Mouse (Mus musculus) left cerebral cortex, postnatal 36 days (tissue): ENCODE measurements at regions not wholly inside any gene's neighbourhood (a gene's known extent, or its start where the extent isn't known, plus 50 kb on each side); places are given as distances from the start of the nearest gene placed in this dataset.

ENCODE experiments used
- DNase-seq, 2 experiments: peaks; one replicate each; pipeline ENCODE4 v3.0.0; 2021 to 2022; ENCODE audit warnings: low spot score in 2 of 2, mixed read lengths in 1 of 2
- intact Hi-C: fragments of 180-260 bp; cut with DNase I; formaldehyde crosslinking; loops from one replicate; pipeline ENCODE4 v1.15.1; 2025

- intact Hi-C loops = no loop called here
Measured at GRCm38 (mm10) chr15:62292876-62293275, 1370.1 kb upstream of the A1bg start.

DNA sequence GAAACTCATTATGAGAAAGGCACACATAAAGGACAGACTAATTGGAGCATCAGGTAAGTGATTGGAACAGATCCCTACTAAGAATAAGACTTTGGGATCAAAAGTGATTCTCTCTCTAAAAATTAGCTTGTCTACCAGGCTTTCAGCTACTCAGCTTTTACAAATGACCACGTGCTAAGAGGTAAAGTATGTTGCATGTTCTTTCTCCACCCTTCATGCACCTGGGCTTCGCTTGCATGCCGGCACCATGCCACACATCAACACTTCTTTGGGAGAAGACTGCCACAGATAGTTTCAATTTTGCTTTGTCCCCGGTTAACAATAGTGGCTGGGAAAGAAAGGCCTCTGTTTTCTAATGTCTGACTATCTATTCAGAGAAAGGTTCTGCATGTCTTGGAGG is 1367.9 kb upstream of the A1bg start:
- DNase-seq = no peak
- intact Hi-C loops = no loop called here

More at GRCm38 (mm10) chr15:62292876-62293275, 1370.1 kb upstream of the A1bg start:
- DNase-seq = no peak

GRCm38 (mm10) chr15:62286666-62287655 is 1364.1 kb upstream of the A1bg start:
- intact Hi-C loops = no loop called here

GRCm38 (mm10) chr15:62284606-62285531 is 1362.1 kb upstream of the A1bg start:
- no peak for DNase-seq
- intact Hi-C loops = no loop called here

More at GRCm38 (mm10) chr15:62286666-62287655, 1364.1 kb upstream of the A1bg start:
- DNase-seq = no peak

- intact Hi-C loops = no loop called here
Measured at GRCm38 (mm10) chr15:62283661-62284429, 1361.0 kb upstream of the A1bg start.

GRCm38 (mm10) chr15:62282646-62283045 is 1359.8 kb upstream of the A1bg start:
- intact Hi-C loops = no loop called here
- no peak for DNase-seq

More at GRCm38 (mm10) chr15:62283661-62284429, 1361.0 kb upstream of the A1bg start:
- DNase-seq = no peak

GRCm38 (mm10) chr15:62282116-62282515 is 1359.3 kb upstream of the A1bg start:
- intact Hi-C loops = no loop called here
- no peak for DNase-seq

DNA sequence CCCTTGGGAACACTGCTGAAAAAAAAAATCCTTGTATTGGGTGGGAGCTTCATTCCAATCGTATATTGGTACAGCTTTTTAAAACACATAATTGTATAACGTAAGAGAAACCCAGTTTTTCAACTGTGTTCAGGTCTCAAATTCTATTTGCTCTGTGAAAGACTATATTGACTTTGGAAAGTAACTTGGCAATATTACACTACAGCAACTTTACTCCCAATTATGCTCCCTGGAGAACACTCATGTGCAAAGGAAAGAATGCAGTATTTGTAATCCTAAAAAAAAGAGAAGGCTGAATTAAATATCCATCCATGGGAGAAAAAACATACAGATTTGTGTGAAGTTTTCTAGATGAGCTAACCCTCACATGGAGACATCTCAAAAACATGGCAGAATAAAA is 1356.7 kb upstream of the A1bg start:
- no peak for DNase-seq
- intact Hi-C loops = no loop called here

DNA sequence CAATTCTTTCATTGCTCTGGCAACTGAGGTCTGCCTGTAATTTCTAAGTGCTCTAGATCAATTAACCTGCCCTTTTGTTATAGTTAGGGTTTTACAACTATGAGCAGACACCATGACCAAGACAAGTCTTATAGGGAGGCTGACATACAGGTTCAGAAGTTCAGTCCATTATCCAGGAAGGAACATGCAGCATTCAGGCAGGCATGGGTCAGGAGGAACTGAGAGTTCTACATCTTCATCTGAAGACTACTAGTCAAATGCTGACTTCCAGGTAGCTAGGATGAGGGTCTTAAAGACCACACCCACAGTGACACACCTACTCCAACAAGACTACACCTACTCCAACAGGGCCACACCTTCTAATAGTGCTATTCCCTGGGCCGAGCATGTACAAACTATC is 1352.0 kb upstream of the A1bg start:
- DNase-seq = no peak
- intact Hi-C loops = no loop called here

DNA sequence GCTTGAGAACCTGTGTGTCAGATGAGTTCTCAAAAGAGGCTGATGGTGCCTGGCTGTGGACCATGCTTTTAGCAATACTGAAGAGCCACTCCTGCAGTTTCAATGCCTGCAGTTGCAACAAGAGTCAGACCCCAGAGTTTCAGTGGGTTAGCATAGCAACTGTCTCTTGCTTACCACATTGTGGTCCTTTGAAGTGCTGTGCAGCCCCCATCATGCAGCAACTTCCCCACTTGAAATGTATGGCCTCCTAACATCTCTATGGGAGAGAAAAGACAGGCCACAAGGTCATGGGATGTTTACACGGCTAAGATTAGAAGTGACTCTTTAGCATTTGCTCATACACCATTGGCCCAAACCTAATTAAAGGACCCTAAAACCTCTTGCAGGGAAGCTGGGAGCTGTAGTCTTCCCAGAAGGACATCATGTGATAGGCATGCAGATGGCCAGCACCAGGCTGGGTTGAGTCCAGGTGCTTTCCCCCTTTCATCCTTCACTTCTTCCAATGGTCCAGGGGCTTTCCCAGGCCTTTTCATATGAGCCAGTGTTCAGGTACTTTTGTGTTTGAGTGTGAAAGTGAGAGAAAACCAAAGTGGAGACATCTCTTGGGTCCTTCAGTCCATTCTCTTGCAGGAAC is 1351.2 kb upstream of the A1bg start:
- DNase-seq = no peak
- intact Hi-C loops = no loop called here

GRCm38 (mm10) chr15:62272755-62273154 is 1349.9 kb upstream of the A1bg start:
- intact Hi-C loops = no loop called here
- DNase-seq = no peak

- DNase-seq = no peak
- intact Hi-C loops = no loop called here
Measured at GRCm38 (mm10) chr15:62271428-62271827, 1348.6 kb upstream of the A1bg start.

DNA sequence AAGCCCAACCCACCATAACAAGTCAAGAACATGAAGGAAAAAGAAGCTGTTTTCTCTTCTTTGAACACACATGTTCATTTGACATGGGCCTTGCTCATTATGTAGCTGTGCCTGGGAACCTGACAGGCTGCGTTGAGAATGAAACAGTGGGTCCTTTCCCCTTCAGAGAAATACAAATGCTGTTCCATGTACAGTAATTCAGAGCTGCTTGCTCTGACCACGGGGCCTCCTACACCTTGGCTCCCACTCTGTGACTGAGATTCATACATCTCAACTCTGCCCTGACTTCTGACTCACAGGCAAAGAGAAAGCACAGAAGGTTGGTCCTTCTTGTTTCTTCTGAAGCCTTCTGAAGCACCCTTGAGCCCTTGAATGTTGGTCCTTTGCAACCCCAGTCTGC is 1345.4 kb upstream of the A1bg start:
- intact Hi-C loops = no loop called here
- no peak for DNase-seq

DNA sequence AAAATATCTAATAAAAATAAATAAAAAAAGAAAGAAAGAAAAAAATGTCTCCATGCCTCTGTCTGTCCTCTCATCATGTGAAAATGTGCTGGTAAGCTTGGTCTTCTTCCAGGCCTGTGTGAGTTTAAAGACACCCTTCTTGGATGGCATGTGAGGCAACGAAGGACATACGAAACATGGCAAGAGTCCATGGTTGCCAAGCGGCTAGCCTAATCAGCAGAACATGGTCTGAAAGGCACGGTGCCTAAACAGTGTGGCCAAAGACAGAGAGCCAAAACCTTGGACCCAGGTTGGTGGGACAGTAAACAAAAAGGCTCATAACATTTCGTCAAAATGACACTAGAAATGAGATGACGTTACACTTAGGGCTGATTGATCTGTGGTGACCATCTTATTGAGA is 1344.7 kb upstream of the A1bg start:
- intact Hi-C loops = no loop called here

GRCm38 (mm10) chr15:62266025-62266424 is 1343.2 kb upstream of the A1bg start:
- intact Hi-C loops = no loop called here
- no peak for DNase-seq

More for the DNA sequence above, 1344.7 kb upstream of the A1bg start:
- no peak for DNase-seq

GRCm38 (mm10) chr15:62265484-62265937 is 1342.7 kb upstream of the A1bg start:
- intact Hi-C loops = no loop called here
- DNase-seq = no peak

DNA sequence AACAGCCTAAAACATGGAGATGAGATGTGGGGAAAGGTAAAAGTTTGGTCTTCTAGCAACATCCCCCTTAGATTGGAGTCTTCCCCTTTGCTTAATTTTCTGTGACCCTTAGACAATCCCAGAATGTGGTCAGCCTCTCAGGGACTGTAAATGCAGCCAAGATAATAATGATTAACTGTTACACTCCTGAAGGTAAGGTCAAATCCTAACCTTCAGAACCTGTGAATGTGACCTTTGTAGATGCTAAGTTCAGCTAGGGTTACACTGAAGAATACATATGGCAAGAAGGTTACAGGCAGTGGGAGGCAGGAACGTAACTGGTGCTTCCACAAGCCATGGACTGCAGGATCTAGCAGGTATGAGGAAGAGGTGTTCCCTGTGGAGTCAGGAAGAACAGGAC is 1342.2 kb upstream of the A1bg start:
- intact Hi-C loops = no loop called here

DNA sequence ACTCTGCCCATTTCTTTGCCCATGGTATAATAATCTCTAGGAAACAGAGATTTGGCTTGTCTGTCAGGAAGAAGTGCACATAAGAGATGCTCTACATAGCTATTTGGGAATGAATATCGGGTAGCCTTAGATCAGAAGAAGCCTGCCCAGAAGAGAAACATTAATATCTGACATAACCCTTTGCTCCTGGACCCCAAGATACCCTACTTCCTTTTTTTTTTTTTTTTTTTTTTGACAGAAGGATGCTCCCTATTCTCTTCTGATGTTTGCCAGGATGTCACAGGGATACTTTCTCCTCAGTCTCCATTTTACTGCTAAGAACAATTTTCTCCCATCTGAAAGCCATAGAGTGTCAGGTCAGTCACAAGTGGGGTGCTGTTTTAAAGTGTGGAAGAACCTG is 1341.4 kb upstream of the A1bg start:
- no peak for DNase-seq
- intact Hi-C loops = no loop called here

More for the DNA sequence above, 1342.2 kb upstream of the A1bg start:
- DNase-seq = no peak

- no peak for DNase-seq
- intact Hi-C loops = no loop called here
Measured at GRCm38 (mm10) chr15:62262487-62262886, 1339.7 kb upstream of the A1bg start.
